Mouse (Mus musculus) midbrain, embryonic 14.5 days (tissue): ENCODE measurements at regions not wholly inside any gene's neighbourhood (a gene's known extent, or its start where the extent isn't known, plus 50 kb on each side); places are given as distances from the start of the nearest gene placed in this dataset.
A peak's percentile ranks its signal among the peaks of the same experiment; 100 is the strongest.

Source experiments
- ATAC-seq: fragments of 200-750 bp; cut with Nextera tagmentation; 2 replicates; pipeline ENCODE4 v1.8.0; 2017; ENCODE audit warnings: moderate number of reproducible peaks, moderate library complexity; ENCODE audit not compliant: low FRiP score, low TSS enrichment
- DNase-seq: peaks from one replicate; pipeline ENCODE4 v3.0.0-alpha.2; 2015
- H3K27ac ChIP-seq: fragments of 300-500 bp; sonication (generic); replicated peaks from 2 replicates; pipeline ENCODE4 v1.5.1; 2014; ENCODE audit warnings: mild to moderate bottlenecking, low read depth, low read length, moderate library complexity
- H3K27me3 ChIP-seq: fragments of 300-500 bp; sonication (generic); 2 replicates; pipeline ENCODE4 v1.6.1; 2014; ENCODE audit warnings: low read length, control low read depth, mixed read lengths; ENCODE audit not compliant: control insufficient read depth, insufficient read depth
- H3K36me3 ChIP-seq: fragments of 300-500 bp; sonication (generic); 2 replicates; pipeline ENCODE4 v1.6.1; 2014; ENCODE audit warnings: low read length, control low read depth; ENCODE audit not compliant: control insufficient read depth, insufficient read depth
- H3K4me1 ChIP-seq: fragments of 300-500 bp; sonication (generic); 2 replicates; pipeline ENCODE4 v1.6.1; 2014; ENCODE audit warnings: mild to moderate bottlenecking, antibody characterized with exemption, low read length, control low read depth; ENCODE audit not compliant: control insufficient read depth, insufficient read depth
- H3K4me2 ChIP-seq: fragments of 300-500 bp; sonication (generic); 2 replicates; pipeline ENCODE4 v1.6.1; 2014; ENCODE audit warnings: mild to moderate bottlenecking, low read length, moderate library complexity
- H3K4me3 ChIP-seq: fragments of 300-500 bp; sonication (generic); replicated peaks from 2 replicates; pipeline ENCODE4 v1.5.1; 2014; ENCODE audit warnings: low read depth, low read length
- H3K9ac ChIP-seq: fragments of 300-500 bp; sonication (generic); replicated peaks from 2 replicates; pipeline ENCODE4 v1.6.1; 2014; ENCODE audit warnings: mild to moderate bottlenecking, low read length, moderate library complexity
- H3K9me3 ChIP-seq: fragments of 300-500 bp; sonication (generic); 2 replicates; pipeline ENCODE4 v1.6.1; 2016; ENCODE audit warnings: low read length, control low read depth, mixed read lengths; ENCODE audit not compliant: control insufficient read depth
- WGBS: fragments of 180-500 bp; shearing (Covaris S2); extraction: QIAGEN DNeasy Blood & Tissue Kit; methylation state at CpG from one replicate; pipeline ENCODE4 v1.1.7; 2014; 5-methylcytosine and 5-hydroxymethylcytosine counted together

- H3K9me3 ChIP-seq, result no peaks in the 10 kb centered on the region
- H3K4me3 ChIP-seq, result no peak overlapping the region
- no peaks in the 10 kb centered on the region for H3K36me3 ChIP-seq
- no peaks in the 10 kb centered on the region for H3K27me3 ChIP-seq
- no peak overlapping the region for H3K9ac ChIP-seq
- H3K4me2 ChIP-seq, result no peak overlapping the region
- no peaks in the 10 kb centered on the region for H3K4me1 ChIP-seq
- ATAC-seq (no peak), DNase-seq (peak; percentile 10)
- H3K27ac ChIP-seq, result no peak overlapping the region
- WGBS, result 64% methylated on average over 2 of the region's 2 CpGs
These were observed 1742.3 kb upstream of the Gm38303 start for GRCm38 (mm10) chr3:12077756-12078155.
